Mouse (Mus musculus): Measurements from ENCODE around the gene Dthd1.

The Dthd1 gene

GRCm38 (mm10) chr5:62864348-62864747 is 50.7 kb downstream of the Dthd1 start:
- DNase-seq (ENCODE audit: low read depth, low spot score): no peak

GRCm38 (mm10) chr5:62867003-62867402 is 53.4 kb downstream of the Dthd1 start:
- no peak for DNase-seq (ENCODE audit: low read depth, low spot score)

GRCm38 (mm10) chr5:62879530-62879929 is 65.9 kb downstream of the Dthd1 start:
- DNase-seq (ENCODE audit: low read depth, low spot score): no peak

GRCm38 (mm10) chr5:62895326-62895725 is 81.7 kb downstream of the Dthd1 start:
- DNase-seq (ENCODE audit: low read depth, low spot score): no peak

- no peak for DNase-seq (ENCODE audit: low read depth, low spot score)
Measured at GRCm38 (mm10) chr5:62906954-62907353, 93.3 kb downstream of the Dthd1 start.

- DNase-seq (ENCODE audit: low read depth, low spot score): no peak
Measured at GRCm38 (mm10) chr5:62909074-62909473, 95.5 kb downstream of the Dthd1 start.

- DNase-seq (ENCODE audit: low read depth, low spot score): no peak
Measured at GRCm38 (mm10) chr5:62924616-62925015, 111.0 kb downstream of the Dthd1 start.

Data from WW6 (cell line).